Mouse (Mus musculus) cerebellum, adult 18-20 months (tissue): ENCODE data around the gene Gm8237.
"Not testable (repeated sequence)": the region's sequence is repeated elsewhere in the genome, so short reads cannot be mapped to it uniquely, and the experiment has no call there.

Source experiments
- DNase-seq, 2 experiments: peaks; one replicate each; pipeline ENCODE4 v3.0.0; 2021

Gm8237 gene

GRCm38 (mm10) chr14:5880241-5880640, at the start of gene Gm8237:
TSS of gene Gm8237 (minus strand) at chr14:5880382.
- not testable (repeated sequence) for DNase-seq

- not testable (repeated sequence) for DNase-seq
Observed at GRCm38 (mm10) chr14:5923276-5923675, 43.1 kb upstream of the Gm8237 start.

DNA sequence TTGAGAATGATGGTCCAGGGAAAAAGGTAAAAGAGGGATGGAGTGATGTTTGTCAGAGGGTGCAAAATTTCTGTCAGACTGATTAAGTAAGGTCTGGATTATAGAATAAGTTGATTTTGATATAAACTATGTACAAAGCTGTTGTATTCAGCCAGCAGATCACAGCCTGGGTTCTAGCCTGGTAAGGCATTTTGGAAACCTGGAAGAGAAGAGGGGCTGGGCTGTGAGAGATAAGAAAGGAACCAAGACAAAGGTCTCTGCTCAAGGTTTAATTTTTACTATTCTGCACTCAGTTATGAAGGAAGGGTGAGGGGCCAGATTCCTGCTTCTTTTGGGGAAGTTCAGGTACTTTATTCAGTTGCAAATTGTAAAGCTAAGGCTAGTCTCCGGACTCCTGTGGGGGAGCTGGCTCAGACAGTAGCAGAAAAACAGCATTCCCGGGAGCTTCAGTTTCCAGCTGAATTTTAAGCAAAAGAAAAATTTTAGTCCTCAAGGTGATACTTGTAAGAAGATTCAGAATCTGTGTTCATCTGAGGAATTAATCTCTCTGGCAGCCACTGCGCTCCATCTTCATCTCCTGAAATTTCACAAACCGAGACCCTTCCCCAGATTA, 38.3 kb upstream of the Gm8237 start:
- DNase-seq, result not testable (repeated sequence)

DNA sequence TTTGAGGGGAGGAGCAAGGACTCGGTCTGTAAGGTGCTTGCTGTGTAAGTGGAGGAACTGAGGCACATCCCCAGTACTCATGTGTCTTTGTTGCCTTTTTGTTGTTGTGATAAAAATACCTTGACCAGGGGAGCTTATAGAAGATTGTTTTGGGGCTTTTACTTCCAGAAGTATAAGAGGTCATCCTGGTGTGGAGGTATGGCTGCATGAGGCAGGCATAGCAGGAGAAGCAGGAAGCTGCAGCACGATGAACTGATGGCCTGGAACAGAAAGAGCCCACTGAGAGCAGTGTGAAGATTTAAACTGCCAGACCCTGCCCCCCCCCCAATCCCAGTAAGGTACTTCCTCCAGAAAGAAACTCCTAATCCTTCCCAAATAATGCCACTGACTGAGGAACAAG, 33.5 kb upstream of the Gm8237 start:
- not testable (repeated sequence) for DNase-seq

- not testable (repeated sequence) for DNase-seq
Observed at GRCm38 (mm10) chr14:5879791-5880190, 391 bp downstream of the Gm8237 start.

DNA sequence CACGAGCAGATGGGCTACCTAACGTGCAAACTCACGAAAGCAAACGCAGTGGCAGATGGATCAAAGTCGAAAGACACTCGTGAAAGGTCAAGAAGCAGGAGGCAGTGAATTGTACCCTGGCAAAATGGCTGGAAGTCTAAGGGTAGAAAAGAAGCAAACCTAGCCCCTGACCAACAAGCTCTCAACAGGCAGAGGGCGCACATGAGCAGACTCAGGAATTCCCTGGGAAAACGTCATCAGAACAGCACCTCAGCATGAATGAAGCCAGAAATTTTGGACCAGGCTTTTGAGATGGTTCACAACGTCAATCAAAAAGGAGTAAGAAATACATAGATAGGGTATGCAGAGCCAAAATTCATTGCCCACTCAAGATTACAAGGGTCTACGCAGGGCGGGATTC, 1.0 kb downstream of the Gm8237 start:
- peak; percentile 17 to 18 for DNase-seq

DNA sequence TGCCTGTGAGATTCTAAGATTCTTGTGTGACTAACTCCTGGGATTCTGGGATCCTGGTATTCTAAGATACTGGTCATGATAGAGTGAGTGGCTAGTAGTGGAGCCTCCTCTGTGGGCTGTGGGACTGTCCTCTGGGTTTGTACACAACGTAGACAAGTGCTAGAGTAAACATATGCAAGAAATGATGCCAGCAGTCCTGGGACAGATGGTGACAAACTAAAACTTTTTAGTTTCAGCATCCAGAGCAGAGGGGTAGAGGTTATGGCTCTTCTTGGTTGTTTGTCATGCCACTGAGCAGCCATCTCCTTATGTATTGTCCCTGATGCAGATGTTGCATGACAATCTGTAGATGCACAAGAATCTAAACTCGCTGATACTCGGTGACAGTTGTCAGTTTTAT, 24.3 kb downstream of the Gm8237 start:
- DNase-seq, result not testable (repeated sequence)

DNA sequence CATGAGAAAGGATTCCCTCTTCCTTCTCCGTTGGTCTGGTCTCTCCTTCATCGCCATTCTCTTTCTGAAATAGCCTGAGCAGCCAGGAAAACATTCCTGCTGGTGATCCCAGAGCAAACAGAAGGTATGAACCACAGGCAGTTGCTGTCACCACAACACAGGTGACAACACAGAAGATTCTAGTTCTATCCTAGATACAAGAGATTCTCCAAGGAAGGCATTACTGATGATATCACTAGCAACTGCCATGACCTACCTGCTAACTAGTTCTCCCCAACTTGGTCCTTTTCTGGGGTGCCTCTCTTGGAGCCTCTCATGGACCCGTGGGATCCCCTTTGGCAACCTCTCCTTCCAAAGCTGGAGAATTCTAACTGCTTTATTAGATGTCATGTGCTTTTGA, 50.0 kb downstream of the Gm8237 start, which contains the start of gene Gm3424:
Gene Gm3424 (minus strand): TSS at position 101 of the 400 bp plus-strand sequence.
- not testable (repeated sequence) for DNase-seq

- DNase-seq, result not testable (repeated sequence)
Observed at GRCm38 (mm10) chr14:5812699-5813356, 67.4 kb downstream of the Gm8237 start.
